Mouse (Mus musculus): ENCODE measurements around the gene Gtf2h4. TPM values are rescaled to one million over a fixed set of nuclear protein-coding genes. Genes with fewer than 3 reads are reported as not detected.

Gene Gtf2h4
- polyA plus RNA-seq, 1 experiment: 21.7 TPM

DNA sequence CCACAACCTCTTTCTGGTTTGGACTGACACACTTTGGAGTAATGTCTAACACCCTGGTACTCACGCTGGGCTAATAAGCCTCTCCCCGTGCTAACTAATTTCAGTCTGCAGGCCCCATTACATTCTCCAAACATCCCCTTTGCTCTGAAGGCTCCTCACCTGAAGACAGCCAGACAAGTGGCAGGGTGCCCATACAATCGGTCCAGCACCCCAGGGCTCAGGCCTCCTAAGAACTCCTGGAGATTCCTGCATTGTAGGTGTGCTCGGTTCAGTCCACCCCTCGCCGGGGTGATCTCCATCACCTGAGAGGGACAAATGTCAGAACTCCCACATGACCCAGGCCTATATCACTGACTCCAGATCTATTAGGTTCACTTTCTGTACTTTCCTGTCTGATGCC, 1.0 kb downstream of the Gtf2h4 start:
- Histone ChIP-seq H3K4me1 (ENCODE audit: control insufficient read depth, insufficient read depth, insufficient read length) (peaks cover 5% of the 10 kb centered on the region; the same call in 1 of the 2 replicates), H3K36me3 (ENCODE audit: control insufficient read depth, insufficient read depth, low read length) (no peaks in the 10 kb centered on the region), H3K4me3 (ENCODE audit: extremely low read depth, insufficient read depth, insufficient read length) (no peak overlapping the region), H3K27me3 (ENCODE audit: control insufficient read depth, insufficient read depth, low read length) (no peaks in the 10 kb centered on the region), H3K27ac (ENCODE audit: insufficient read depth, low read length) (no peak overlapping the region)
- no peak for DNase-seq (ENCODE audit: low read depth in 1 of 2, low spot score in 2 of 2)
- 92% methylated on average over 6 of the region's 6 CpGs for WGBS
- TF ChIP-seq POLR2A (IDR thresholded peaks at IDR 0.05; ENCODE audit: low read depth, low read length) (no peak), CTCF (IDR thresholded peaks at IDR 0.05; ENCODE audit: extremely low read depth, insufficient read depth, insufficient read length, insufficient replicate concordance) (no peak)

DNA sequence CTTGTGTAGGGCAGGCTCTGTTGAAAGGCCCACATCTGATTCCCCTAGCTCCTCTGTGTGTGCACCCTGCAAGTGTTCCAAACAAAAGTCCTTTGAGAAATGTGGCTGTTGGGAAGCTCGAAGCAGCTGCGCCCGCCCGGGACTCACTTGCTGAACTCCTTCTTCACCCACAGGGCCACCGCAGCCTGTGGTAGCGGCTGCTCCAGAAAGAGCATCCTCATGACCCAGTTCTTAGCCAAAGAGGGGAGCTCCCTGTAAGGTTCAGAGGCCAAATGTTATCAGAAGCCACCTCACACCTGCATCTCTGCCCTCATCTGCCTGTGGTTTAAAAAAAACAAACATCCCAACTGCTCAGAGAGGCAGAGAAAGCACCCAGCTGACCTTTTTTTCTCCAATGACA, 1.7 kb downstream of the Gtf2h4 start:
- no peaks in the 10 kb centered on the region for H3K27me3 ChIP-seq (ENCODE audit: control insufficient read depth, insufficient read depth, low read length)
- H3K36me3 ChIP-seq (ENCODE audit: control insufficient read depth, insufficient read depth, low read length): no peaks in the 10 kb centered on the region
- H3K4me1 ChIP-seq (ENCODE audit: control insufficient read depth, insufficient read depth, insufficient read length): peaks cover 5% of the 10 kb centered on the region; the same call in 1 of the 2 replicates
- H3K4me3 ChIP-seq (ENCODE audit: extremely low read depth, insufficient read depth, insufficient read length): no peak overlapping the region
- DNase-seq (ENCODE audit: low read depth in 1 of 2, low spot score in 2 of 2): no peak
- no peak for TF ChIP-seq POLR2A (IDR thresholded peaks at IDR 0.05; ENCODE audit: low read depth, low read length)
- TF ChIP-seq CTCF (IDR thresholded peaks at IDR 0.05; ENCODE audit: extremely low read depth, insufficient read depth, insufficient read length, insufficient replicate concordance): no peak
- WGBS: 95% methylated on average over 6 of the region's 6 CpGs
- H3K27ac ChIP-seq (ENCODE audit: insufficient read depth, low read length): no peak overlapping the region

DNA sequence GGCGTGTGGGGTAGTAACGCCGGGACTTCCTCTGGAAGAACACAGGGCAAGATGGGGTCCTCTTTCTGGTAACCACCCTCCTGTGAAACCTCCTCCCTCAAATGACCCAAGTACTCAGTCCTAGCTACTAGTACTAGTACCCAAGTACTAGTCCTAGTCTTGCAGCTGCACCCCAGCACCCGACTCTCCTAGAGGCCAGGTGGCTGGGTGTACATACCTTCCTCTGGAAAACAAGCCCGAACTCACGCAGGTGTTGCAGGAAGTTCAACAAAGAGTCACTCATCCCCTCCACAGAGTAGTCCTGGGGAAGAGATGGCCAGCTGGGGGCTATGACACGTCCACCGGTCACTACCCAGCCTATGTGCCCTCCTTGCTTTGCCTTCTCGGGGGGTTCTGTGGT, 3.8 kb downstream of the Gtf2h4 start:
- 96% methylated on average over 9 of the region's 9 CpGs for WGBS

DNA sequence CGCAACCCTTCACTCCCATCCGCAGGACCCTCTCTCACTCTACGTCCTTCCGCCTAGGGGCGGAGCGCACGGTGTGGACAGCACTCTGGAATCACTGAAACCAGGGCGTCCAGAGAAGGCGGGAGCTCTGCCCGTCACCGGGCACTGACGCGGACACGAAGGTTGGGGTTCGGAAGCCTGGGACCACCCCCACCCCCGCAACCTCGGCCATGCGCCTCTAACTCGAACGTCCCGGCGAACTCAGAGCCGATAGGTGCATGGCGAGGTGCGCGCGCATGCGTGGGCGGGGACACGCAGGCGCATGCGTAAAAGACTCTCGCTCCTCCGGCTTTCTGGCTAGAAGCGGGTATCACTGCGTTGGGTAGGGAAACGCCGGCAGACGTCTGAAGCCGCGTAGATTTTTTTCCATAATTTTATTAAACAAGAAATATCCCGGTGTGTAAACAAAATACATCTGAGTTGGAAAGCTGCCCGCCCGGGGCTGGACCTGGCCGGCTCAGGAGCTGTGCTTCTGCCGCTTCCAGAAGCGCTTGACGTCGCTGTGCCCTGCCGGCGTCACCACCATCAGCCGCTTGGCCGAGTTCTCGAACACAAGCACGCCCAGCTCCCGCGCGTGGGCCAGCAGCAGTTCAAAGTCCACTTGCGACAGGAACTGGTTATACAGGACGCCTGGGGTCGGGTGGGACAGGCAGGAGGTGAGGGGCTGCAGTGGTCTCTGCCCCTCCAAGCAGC, 6.0 kb downstream of the Gtf2h4 start, which contains the start of gene Vars2:
TSS of gene Vars2 (minus strand) at position 259 of the 732 bp plus-strand sequence.
- peak within 1 kb of the TSS; percentile 74 for H3K4me3 ChIP-seq (ENCODE audit: extremely low read depth, insufficient read depth, insufficient read length)
- TF ChIP-seq CTCF (IDR thresholded peaks at IDR 0.05; ENCODE audit: extremely low read depth, insufficient read depth, insufficient read length, insufficient replicate concordance): no peak
- TF ChIP-seq POLR2A (IDR thresholded peaks at IDR 0.05; ENCODE audit: low read depth, low read length): peak; percentile 57
- H3K27me3 ChIP-seq (ENCODE audit: control insufficient read depth, insufficient read depth, low read length): no peaks in the 10 kb centered on the region
- peak; percentile 86 to 94 for DNase-seq (ENCODE audit: low read depth in 1 of 2, low spot score in 2 of 2)
- H3K27ac ChIP-seq (ENCODE audit: insufficient read depth, low read length): peak within 1 kb of the TSS; percentile 71
- 0 out of 2 replicates have a peak, but pooled peaks cover 2% of the 10 kb centered on the region for H3K4me1 ChIP-seq (ENCODE audit: control insufficient read depth, insufficient read depth, insufficient read length)
- H3K36me3 ChIP-seq (ENCODE audit: control insufficient read depth, insufficient read depth, low read length): peaks cover 6% of the 10 kb centered on the region
- WGBS: under 1% methylated on average over 61 of the region's 61 CpGs

More for the DNA sequence above, 3.8 kb downstream of the Gtf2h4 start:
- TF ChIP-seq CTCF (IDR thresholded peaks at IDR 0.05; ENCODE audit: extremely low read depth, insufficient read depth, insufficient read length, insufficient replicate concordance): no peak
- no peak overlapping the region for H3K27ac ChIP-seq (ENCODE audit: insufficient read depth, low read length)
- H3K27me3 ChIP-seq (ENCODE audit: control insufficient read depth, insufficient read depth, low read length): no peaks in the 10 kb centered on the region
- no peak overlapping the region for H3K4me3 ChIP-seq (ENCODE audit: extremely low read depth, insufficient read depth, insufficient read length)
- H3K4me1 ChIP-seq (ENCODE audit: control insufficient read depth, insufficient read depth, insufficient read length): peaks cover 7% of the 10 kb centered on the region; the same call in 1 of the 2 replicates
- no peaks in the 10 kb centered on the region for H3K36me3 ChIP-seq (ENCODE audit: control insufficient read depth, insufficient read depth, low read length)
- DNase-seq (ENCODE audit: low read depth in 1 of 2, low spot score in 2 of 2): no peak

- Histone ChIP-seq H3K4me1 (ENCODE audit: control insufficient read depth, insufficient read depth, insufficient read length) (0 out of 2 replicates have a peak, but pooled peaks cover 2% of the 10 kb centered on the region), H3K27ac (ENCODE audit: insufficient read depth, low read length) (peak overlapping the region; percentile 51), H3K4me3 (ENCODE audit: extremely low read depth, insufficient read depth, insufficient read length) (peak overlapping the region; percentile 74), H3K36me3 (ENCODE audit: control insufficient read depth, insufficient read depth, low read length) (peaks cover 6% of the 10 kb centered on the region), H3K27me3 (ENCODE audit: control insufficient read depth, insufficient read depth, low read length) (no peaks in the 10 kb centered on the region)
- 3% methylated on average over 13 of the region's 13 CpGs for WGBS
- no peak for DNase-seq (ENCODE audit: low read depth in 1 of 2, low spot score in 2 of 2)
- TF ChIP-seq POLR2A (IDR thresholded peaks at IDR 0.05; ENCODE audit: low read depth, low read length) (no peak), CTCF (IDR thresholded peaks at IDR 0.05; ENCODE audit: extremely low read depth, insufficient read depth, insufficient read length, insufficient replicate concordance) (no peak)
Observed at GRCm38 (mm10) chr17:35666851-35667256, 6.7 kb downstream of the Gtf2h4 start.

DNA sequence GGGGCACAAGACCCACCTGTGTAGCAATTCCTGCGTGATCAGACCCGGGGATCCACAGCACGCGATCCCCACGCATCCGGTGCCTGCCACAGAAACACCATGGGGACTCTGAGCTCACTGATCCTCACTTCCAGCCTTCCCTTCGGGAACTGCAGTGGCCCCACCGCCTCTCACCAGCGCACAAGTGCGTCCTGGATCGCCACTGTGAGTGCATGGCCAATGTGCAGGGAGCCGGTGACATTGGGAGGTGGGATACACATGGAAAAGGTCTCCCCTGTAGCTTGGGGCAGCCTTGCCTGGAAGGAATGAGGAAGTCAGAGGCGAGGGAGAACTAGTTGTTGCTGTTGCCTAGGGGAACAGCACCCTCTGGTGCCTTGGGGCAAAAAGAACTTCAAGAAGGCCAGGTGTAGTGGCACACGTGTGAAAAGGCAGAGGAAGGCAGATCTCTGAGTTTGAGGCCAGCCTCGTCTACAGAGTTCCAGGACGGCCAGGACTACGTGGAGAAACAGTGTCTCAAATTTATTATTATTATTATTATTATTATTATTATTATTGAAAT, 7.5 kb downstream of the Gtf2h4 start:
- DNase-seq (ENCODE audit: low read depth in 1 of 2, low spot score in 2 of 2): peak; percentile 18 to 31
- 79% methylated on average over 17 of the region's 17 CpGs for WGBS
- Histone ChIP-seq H3K4me3 (ENCODE audit: extremely low read depth, insufficient read depth, insufficient read length) (no peak overlapping the region), H3K27ac (ENCODE audit: insufficient read depth, low read length) (no peak overlapping the region), H3K27me3 (ENCODE audit: control insufficient read depth, insufficient read depth, low read length) (no peaks in the 10 kb centered on the region), H3K4me1 (ENCODE audit: control insufficient read depth, insufficient read depth, insufficient read length) (0 out of 2 replicates have a peak, but pooled peaks cover 2% of the 10 kb centered on the region), H3K36me3 (ENCODE audit: control insufficient read depth, insufficient read depth, low read length) (peaks cover 13% of the 10 kb centered on the region)
- TF ChIP-seq POLR2A (IDR thresholded peaks at IDR 0.05; ENCODE audit: low read depth, low read length) (no peak), CTCF (IDR thresholded peaks at IDR 0.05; ENCODE audit: extremely low read depth, insufficient read depth, insufficient read length, insufficient replicate concordance) (peak; percentile 27; the same call in 1 of the 2 replicates)

GRCm38 (mm10) chr17:35653086-35653485, 20.5 kb downstream of the Gtf2h4 start:
- Histone ChIP-seq H3K4me1 (ENCODE audit: control insufficient read depth, insufficient read depth, insufficient read length) (no peaks in the 10 kb centered on the region), H3K36me3 (ENCODE audit: control insufficient read depth, insufficient read depth, low read length) (peaks cover 19% of the 10 kb centered on the region), H3K4me3 (ENCODE audit: extremely low read depth, insufficient read depth, insufficient read length) (no peak overlapping the region), H3K27ac (ENCODE audit: insufficient read depth, low read length) (no peak overlapping the region), H3K27me3 (ENCODE audit: control insufficient read depth, insufficient read depth, low read length) (no peaks in the 10 kb centered on the region)
- no peak for DNase-seq (ENCODE audit: low read depth in 1 of 2, low spot score in 2 of 2)
- no peak for TF ChIP-seq POLR2A (IDR thresholded peaks at IDR 0.05; ENCODE audit: low read depth, low read length)
- no peak for TF ChIP-seq CTCF (IDR thresholded peaks at IDR 0.05; ENCODE audit: extremely low read depth, insufficient read depth, insufficient read length, insufficient replicate concordance)
- WGBS: 83% methylated on average over 2 of the region's 2 CpGs
